Mouse (Mus musculus): ENCODE results near the gene Boll. TPM values are rescaled to one million over a fixed set of nuclear protein-coding genes. Genes with fewer than 3 reads are reported as not detected.
A peak's percentile ranks its signal among the peaks of the same experiment; 100 is the strongest.

Boll gene
- polyA plus RNA-seq, 1 experiment from 2014 or later: 0.23 TPM

DNA sequence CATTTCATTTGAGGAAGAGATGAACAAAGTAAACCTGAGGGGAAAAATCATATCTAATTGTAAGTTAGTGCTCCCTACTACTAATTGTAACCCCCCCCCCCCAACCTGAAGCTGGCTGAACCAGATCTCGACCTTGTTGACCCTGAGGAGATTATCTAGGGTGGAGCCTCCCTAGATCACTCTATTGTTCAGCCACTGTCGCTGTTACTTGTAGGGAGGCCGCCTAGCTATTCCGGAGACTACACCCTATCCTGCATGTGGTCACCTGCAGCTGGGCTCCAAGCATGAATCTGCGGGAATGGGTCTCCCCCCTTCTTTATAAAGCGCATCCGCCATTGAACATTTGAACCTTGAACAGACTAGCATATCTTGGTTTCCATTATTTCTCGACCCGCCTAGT, 84.2 kb downstream of the Boll start:
- no peaks in the 10 kb centered on the region for H3K9me3 ChIP-seq (replicated peaks; ENCODE audit: control insufficient read depth, low read length)
- no peak overlapping the region for H3K9ac ChIP-seq (ENCODE audit: low read length)
- WGBS: 74% methylated on average over 9 of the region's 9 CpGs
- H3K4me3 ChIP-seq (ENCODE audit: low read depth, low read length): no peak overlapping the region
- H3K27ac ChIP-seq (ENCODE audit: low read depth, low read length): no peak overlapping the region
- no peaks in the 10 kb centered on the region for H3K36me3 ChIP-seq (ENCODE audit: control insufficient read depth, insufficient read depth, low read length)
- no peaks in the 10 kb centered on the region for H3K4me1 ChIP-seq (ENCODE audit: control insufficient read depth, insufficient read depth, low read length)
- no peak for ATAC-seq
- H3K4me2 ChIP-seq (ENCODE audit: low read length): no peak overlapping the region
- H3K27me3 ChIP-seq (replicated peaks; ENCODE audit: control insufficient read depth, insufficient read depth, low read length): no peaks in the 10 kb centered on the region
- DNase-seq (ENCODE audit: low spot score): no peak

DNA sequence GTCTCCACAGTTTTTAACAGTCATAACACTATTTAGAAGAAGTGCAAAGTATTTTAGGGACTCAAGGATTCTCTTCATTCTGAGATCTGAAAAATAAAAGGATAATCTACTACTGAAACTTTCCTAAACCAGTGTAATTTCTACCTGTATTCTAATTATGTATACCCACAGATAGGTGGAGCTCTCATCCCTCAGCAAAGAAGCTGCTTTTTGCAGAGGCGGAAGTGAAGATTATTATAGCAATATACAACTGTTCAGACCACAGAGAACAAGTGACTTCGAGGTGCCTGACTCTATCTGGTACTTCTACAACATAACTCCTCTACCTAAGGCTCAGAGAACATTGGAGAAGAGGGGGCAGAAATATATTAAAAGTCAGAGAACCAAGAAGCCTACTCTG, 97.8 kb downstream of the Boll start:
- no peak overlapping the region for H3K9ac ChIP-seq (ENCODE audit: low read length)
- H3K4me2 ChIP-seq (ENCODE audit: low read length): no peak overlapping the region
- H3K4me1 ChIP-seq (ENCODE audit: control insufficient read depth, insufficient read depth, low read length): no peaks in the 10 kb centered on the region
- H3K27me3 ChIP-seq (replicated peaks; ENCODE audit: control insufficient read depth, insufficient read depth, low read length): no peaks in the 10 kb centered on the region
- 73% methylated on average over 2 of the region's 2 CpGs for WGBS
- DNase-seq (ENCODE audit: low spot score): no peak
- no peaks in the 10 kb centered on the region for H3K36me3 ChIP-seq (ENCODE audit: control insufficient read depth, insufficient read depth, low read length)
- no peaks in the 10 kb centered on the region for H3K9me3 ChIP-seq (replicated peaks; ENCODE audit: control insufficient read depth, low read length)
- ATAC-seq: no peak
- no peak overlapping the region for H3K27ac ChIP-seq (ENCODE audit: low read depth, low read length)
- H3K4me3 ChIP-seq (ENCODE audit: low read depth, low read length): no peak overlapping the region

GRCm38 (mm10) chr1:55264385-55264784, 98.9 kb downstream of the Boll start:
- Histone ChIP-seq H3K4me3 (ENCODE audit: low read depth, low read length) (no peak overlapping the region), H3K9ac (ENCODE audit: low read length) (no peak overlapping the region), H3K27ac (ENCODE audit: low read depth, low read length) (no peak overlapping the region), H3K4me1 (ENCODE audit: control insufficient read depth, insufficient read depth, low read length) (no peaks in the 10 kb centered on the region), H3K36me3 (ENCODE audit: control insufficient read depth, insufficient read depth, low read length) (no peaks in the 10 kb centered on the region), H3K27me3 (replicated peaks; ENCODE audit: control insufficient read depth, insufficient read depth, low read length) (no peaks in the 10 kb centered on the region), H3K9me3 (replicated peaks; ENCODE audit: control insufficient read depth, low read length) (no peaks in the 10 kb centered on the region), H3K4me2 (ENCODE audit: low read length) (no peak overlapping the region)
- WGBS: 63% methylated on average over 2 of the region's 2 CpGs
- ATAC-seq: no peak
- no peak for DNase-seq (ENCODE audit: low spot score)

DNA sequence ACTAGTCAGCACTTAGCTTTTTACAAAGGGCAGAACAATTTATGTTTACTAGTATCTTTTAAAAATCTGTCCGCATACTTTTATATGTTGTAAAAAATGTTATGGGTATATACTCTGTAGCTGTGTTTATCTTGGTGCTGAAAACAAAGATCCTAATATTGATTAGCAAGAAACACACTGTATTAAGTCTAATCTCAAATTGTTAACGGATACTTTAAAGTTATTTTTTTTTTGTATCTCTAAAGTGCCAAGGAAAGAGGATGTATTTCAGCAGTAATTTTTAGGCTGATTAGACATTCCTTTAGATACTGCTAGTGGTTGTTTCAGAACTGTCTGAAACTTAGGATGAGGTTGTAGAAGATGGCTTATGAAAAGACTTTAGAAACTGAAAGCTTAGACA, 116.9 kb downstream of the Boll start:
- ATAC-seq (no peak), DNase-seq (ENCODE audit: low spot score) (no peak)
- no peaks in the 10 kb centered on the region for H3K27me3 ChIP-seq (replicated peaks; ENCODE audit: control insufficient read depth, insufficient read depth, low read length)
- H3K4me3 ChIP-seq (ENCODE audit: low read depth, low read length): no peak overlapping the region
- H3K27ac ChIP-seq (ENCODE audit: low read depth, low read length): no peak overlapping the region
- no peaks in the 10 kb centered on the region for H3K9me3 ChIP-seq (replicated peaks; ENCODE audit: control insufficient read depth, low read length)
- H3K9ac ChIP-seq (ENCODE audit: low read length): no peak overlapping the region
- H3K4me2 ChIP-seq (ENCODE audit: low read length): no peak overlapping the region
- WGBS: 89% methylated on average over 2 of the region's 2 CpGs
- H3K4me1 ChIP-seq (ENCODE audit: control insufficient read depth, insufficient read depth, low read length): no peaks in the 10 kb centered on the region
- no peaks in the 10 kb centered on the region for H3K36me3 ChIP-seq (ENCODE audit: control insufficient read depth, insufficient read depth, low read length)

DNA sequence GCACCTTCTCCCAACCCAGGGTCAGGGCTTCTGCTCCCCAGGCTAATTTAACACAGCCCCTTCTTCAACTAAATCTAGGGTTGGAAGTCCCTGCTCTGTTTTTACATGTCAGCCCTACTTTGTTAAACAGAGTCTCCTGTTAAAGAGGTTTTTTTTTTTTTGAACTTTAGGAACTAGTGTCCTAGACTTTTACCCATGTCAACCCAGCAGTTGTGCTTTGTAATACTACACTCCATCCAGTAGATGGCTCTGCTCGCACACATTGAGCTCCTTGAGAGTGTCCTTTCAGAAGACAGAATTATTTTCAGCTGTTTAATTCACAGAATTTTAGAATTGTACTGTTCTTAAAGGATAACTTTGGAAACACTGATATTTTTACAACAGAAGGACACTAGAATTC, 124.0 kb downstream of the Boll start:
- H3K9me3 ChIP-seq (replicated peaks; ENCODE audit: control insufficient read depth, low read length): no peaks in the 10 kb centered on the region
- H3K4me2 ChIP-seq (ENCODE audit: low read length): peak overlapping the region; percentile 98
- no peak for ATAC-seq
- H3K27ac ChIP-seq (ENCODE audit: low read depth, low read length): no peak overlapping the region
- peak overlapping the region; percentile 64; the same call in 1 of the 2 replicates for H3K4me3 ChIP-seq (ENCODE audit: low read depth, low read length)
- WGBS: 0% methylated on average over 1 of the region's 1 CpGs
- no peaks in the 10 kb centered on the region for H3K36me3 ChIP-seq (ENCODE audit: control insufficient read depth, insufficient read depth, low read length)
- DNase-seq (ENCODE audit: low spot score): peak; percentile 91
- H3K4me1 ChIP-seq (ENCODE audit: control insufficient read depth, insufficient read depth, low read length): peaks cover 28% of the 10 kb centered on the region
- H3K9ac ChIP-seq (ENCODE audit: low read length): peak overlapping the region; percentile 69; the same call in 1 of the 2 replicates
- no peaks in the 10 kb centered on the region for H3K27me3 ChIP-seq (replicated peaks; ENCODE audit: control insufficient read depth, insufficient read depth, low read length)

- Histone ChIP-seq H3K4me1 (ENCODE audit: control insufficient read depth, insufficient read depth, low read length) (peaks cover 28% of the 10 kb centered on the region), H3K4me3 (ENCODE audit: low read depth, low read length) (peak overlapping the region; percentile 64), H3K27ac (ENCODE audit: low read depth, low read length) (no peak overlapping the region), H3K9me3 (replicated peaks; ENCODE audit: control insufficient read depth, low read length) (no peaks in the 10 kb centered on the region), H3K27me3 (replicated peaks; ENCODE audit: control insufficient read depth, insufficient read depth, low read length) (no peaks in the 10 kb centered on the region), H3K36me3 (ENCODE audit: control insufficient read depth, insufficient read depth, low read length) (no peaks in the 10 kb centered on the region), H3K4me2 (ENCODE audit: low read length) (peak overlapping the region; percentile 98), H3K9ac (ENCODE audit: low read length) (peak overlapping the region; percentile 69)
- ATAC-seq (no peak), DNase-seq (ENCODE audit: low spot score) (no peak)
- WGBS: 25% methylated on average over 13 of the region's 13 CpGs
Observed at GRCm38 (mm10) chr1:55238496-55238895, 124.8 kb downstream of the Boll start.

DNA sequence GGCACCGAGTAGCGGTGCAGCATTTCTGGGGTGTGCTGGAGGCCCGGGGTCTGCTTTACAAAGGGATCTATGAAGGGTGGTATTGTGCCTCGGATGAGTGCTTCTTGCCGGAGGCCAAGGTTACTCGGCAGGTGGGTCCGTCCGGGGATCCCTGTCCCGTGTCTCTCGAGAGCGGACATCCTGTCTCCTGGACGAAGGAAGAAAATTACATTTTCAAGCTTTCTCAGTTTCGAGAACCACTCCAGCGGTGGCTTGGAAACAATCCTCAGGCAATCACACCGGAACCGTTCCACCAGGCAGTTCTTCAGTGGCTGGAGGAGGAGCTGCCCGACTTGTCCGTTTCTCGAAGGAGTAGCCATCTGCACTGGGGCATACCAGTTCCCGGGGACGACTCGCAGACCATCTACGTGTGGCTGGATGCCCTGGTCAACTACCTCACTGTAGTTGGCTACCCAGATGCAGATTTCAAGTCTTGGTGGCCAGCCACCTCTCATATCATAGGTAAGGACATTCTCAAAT, 125.6 kb downstream of the Boll start:
- Histone ChIP-seq H3K27ac (ENCODE audit: low read depth, low read length) (peak overlapping the region; percentile 77; the same call in 1 of the 2 replicates), H3K4me2 (ENCODE audit: low read length) (peak overlapping the region; percentile 98), H3K36me3 (ENCODE audit: control insufficient read depth, insufficient read depth, low read length) (no peaks in the 10 kb centered on the region), H3K27me3 (replicated peaks; ENCODE audit: control insufficient read depth, insufficient read depth, low read length) (no peaks in the 10 kb centered on the region), H3K4me1 (ENCODE audit: control insufficient read depth, insufficient read depth, low read length) (peaks cover 28% of the 10 kb centered on the region), H3K4me3 (ENCODE audit: low read depth, low read length) (peak overlapping the region; percentile 64), H3K9me3 (replicated peaks; ENCODE audit: control insufficient read depth, low read length) (no peaks in the 10 kb centered on the region), H3K9ac (ENCODE audit: low read length) (peak overlapping the region; percentile 69)
- 0% methylated on average over 23 of the region's 23 CpGs for WGBS
- ATAC-seq (0 out of 2 replicates have a peak, but pooled peaks have one; percentile 1), DNase-seq (ENCODE audit: low spot score) (peak; percentile 40)

DNA sequence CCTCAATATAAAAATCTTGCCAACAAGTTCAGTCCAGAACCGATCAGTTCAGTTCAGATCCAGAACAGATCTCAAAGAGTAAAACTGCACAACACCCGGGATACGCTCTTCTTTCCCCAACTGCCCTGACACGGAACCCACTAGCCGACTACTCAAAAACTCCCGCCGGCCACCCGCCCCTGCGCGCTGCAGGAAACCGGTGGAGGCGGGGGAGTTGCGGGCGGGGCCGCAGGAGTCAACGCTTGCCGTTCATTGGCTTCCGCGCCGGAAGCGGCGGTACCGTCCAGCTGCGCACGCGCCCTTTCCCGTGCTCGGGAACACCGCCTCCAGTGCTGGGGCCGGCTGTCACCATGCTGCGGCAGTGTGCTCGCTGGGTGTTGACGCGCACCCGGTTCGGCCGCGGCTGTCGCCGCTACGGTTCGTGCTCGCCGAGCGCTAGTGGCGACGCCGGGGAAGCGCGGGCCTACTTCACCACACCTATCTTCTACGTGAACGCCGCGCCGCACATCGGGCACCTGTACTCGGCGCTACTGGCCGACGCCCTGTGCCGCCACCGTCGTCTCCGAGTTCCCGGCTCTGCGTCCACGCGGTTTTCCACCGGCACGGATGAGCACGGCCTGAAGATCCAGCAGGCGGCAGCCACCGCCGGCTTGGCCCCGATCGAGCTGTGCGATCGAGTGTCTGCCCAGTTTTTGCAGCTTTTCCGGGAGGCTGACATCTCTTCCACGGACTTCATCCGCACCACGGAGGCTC, 126.2 kb downstream of the Boll start, which contains the start of gene Mars2:
TSS of gene Mars2 (plus strand) at position 288 of the 753 bp plus-strand sequence.
- H3K4me2 ChIP-seq (ENCODE audit: low read length): peak within 1 kb of the TSS; percentile 98
- no peaks in the 10 kb centered on the region for H3K9me3 ChIP-seq (replicated peaks; ENCODE audit: control insufficient read depth, low read length)
- peaks cover 28% of the 10 kb centered on the region for H3K4me1 ChIP-seq (ENCODE audit: control insufficient read depth, insufficient read depth, low read length)
- H3K27me3 ChIP-seq (replicated peaks; ENCODE audit: control insufficient read depth, insufficient read depth, low read length): no peaks in the 10 kb centered on the region
- H3K27ac ChIP-seq (ENCODE audit: low read depth, low read length): peak within 1 kb of the TSS; percentile 77
- H3K4me3 ChIP-seq (ENCODE audit: low read depth, low read length): peak within 1 kb of the TSS; percentile 64
- H3K9ac ChIP-seq (ENCODE audit: low read length): peak within 1 kb of the TSS; percentile 69
- peak; percentile 99 for ATAC-seq
- peak; percentile 98 for DNase-seq (ENCODE audit: low spot score)
- WGBS: under 1% methylated on average over 81 of the region's 82 CpGs
- H3K36me3 ChIP-seq (ENCODE audit: control insufficient read depth, insufficient read depth, low read length): no peaks in the 10 kb centered on the region

DNA sequence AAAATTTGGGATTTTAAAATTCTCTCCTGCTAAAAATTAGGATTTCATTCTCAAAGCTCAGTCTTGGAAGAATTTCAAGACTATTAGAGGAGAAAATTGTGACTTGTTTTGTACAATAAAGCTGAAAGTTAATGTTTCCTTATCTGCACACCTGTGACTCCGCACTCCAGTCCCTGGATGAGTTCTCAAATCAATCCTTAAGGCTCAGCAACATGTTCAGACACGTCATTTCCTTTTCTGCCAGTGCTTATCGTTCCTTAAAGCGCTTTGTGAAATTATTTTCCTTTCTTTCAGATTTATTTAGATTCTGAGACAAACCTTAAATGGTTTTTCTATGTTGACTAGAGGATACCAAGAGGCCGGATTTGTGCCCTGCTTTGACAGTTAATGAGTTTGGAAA, 126.8 kb downstream of the Boll start:
- H3K36me3 ChIP-seq (ENCODE audit: control insufficient read depth, insufficient read depth, low read length): no peaks in the 10 kb centered on the region
- no peak overlapping the region for H3K27ac ChIP-seq (ENCODE audit: low read depth, low read length)
- no peaks in the 10 kb centered on the region for H3K9me3 ChIP-seq (replicated peaks; ENCODE audit: control insufficient read depth, low read length)
- 43% methylated on average over 5 of the region's 5 CpGs for WGBS
- peak overlapping the region; percentile 13; the same call in 1 of the 2 replicates for H3K9ac ChIP-seq (ENCODE audit: low read length)
- H3K4me2 ChIP-seq (ENCODE audit: low read length): peak overlapping the region; percentile 98
- DNase-seq (ENCODE audit: low spot score) (no peak), ATAC-seq (no peak)
- H3K27me3 ChIP-seq (replicated peaks; ENCODE audit: control insufficient read depth, insufficient read depth, low read length): no peaks in the 10 kb centered on the region
- peaks cover 28% of the 10 kb centered on the region for H3K4me1 ChIP-seq (ENCODE audit: control insufficient read depth, insufficient read depth, low read length)
- H3K4me3 ChIP-seq (ENCODE audit: low read depth, low read length): peak overlapping the region; percentile 64

Measured in forebrain, embryonic 14.5 days (tissue).